ENCODE assay signal across 22 mouse cellular contexts in genomic region chr14:33212271-33212957, GRCm38 (mm10). TPM values are rescaled to one million over a fixed set of nuclear protein-coding genes. Genes with fewer than 3 reads are reported as not detected.
DNase-seq lines count a peak whose midpoint lies in the region; ATAC-seq and TF ChIP-seq lines count a peak whose summit lies in the region.
"Had no signal": no experiment of that assay in that cellular context is flagged by ENCODE, and none has a peak within 500 bp of the region (broad histone marks: within the 10 kb centered on the region; RNA-seq: fewer than 3 reads in every experiment).

No protein-coding gene starts in this region.

- no peaks in the 10 kb centered on the region for H3K27me3 ChIP-seq in intestine, postnatal 0 days (replicated peaks; ENCODE audit: control insufficient read depth, insufficient read depth, low read length)
- 0 out of 2 replicates have a peak, but pooled peaks cover 2% of the 10 kb centered on the region for H3K27me3 ChIP-seq in intestine, embryonic 15.5 days (replicated peaks)
- peaks cover 38% of the 10 kb centered on the region for H3K27me3 ChIP-seq in neural tube, embryonic 13.5 days

- 0 out of 2 replicates have a peak, but pooled peaks cover 3% of the 10 kb centered on the region for H3K4me1 ChIP-seq in intestine, postnatal 0 days (replicated peaks; ENCODE audit: control insufficient read depth, insufficient read depth, low read length)
- H3K4me1 ChIP-seq in intestine, embryonic 15.5 days (replicated peaks) = peaks cover 9% of the 10 kb centered on the region
- H3K4me1 ChIP-seq in neural tube, embryonic 13.5 days (replicated peaks) = peaks cover 7% of the 10 kb centered on the region

- H3K4me3 ChIP-seq in intestine, postnatal 0 days (ENCODE audit: low read depth, low read length) = no peak overlapping the region
- no peak overlapping the region for H3K4me3 ChIP-seq in intestine, embryonic 15.5 days (replicated peaks)
- H3K4me3 ChIP-seq in neural tube, embryonic 13.5 days = no peak overlapping the region
- H3K4me3 ChIP-seq: embryonic facial prominence, embryonic 10.5 days; forebrain, embryonic 12.5 days; heart, embryonic 15.5 days; liver, embryonic 12.5 days had no signal

- 32% methylated on average over 5 of the region's 5 CpGs for WGBS in intestine, postnatal 0 days
- 52% methylated on average over 5 of the region's 5 CpGs for WGBS in intestine, embryonic 15.5 days
- WGBS in neural tube, embryonic 13.5 days = 53% methylated on average over 5 of the region's 5 CpGs
- WGBS in large intestine, adult 2 months = 20% methylated on average over 5 of the region's 5 CpGs

- no peak overlapping the region for H3K27ac ChIP-seq in intestine, postnatal 0 days (ENCODE audit: low read depth, low read length)
- no peak overlapping the region for H3K27ac ChIP-seq in intestine, embryonic 15.5 days
- H3K27ac ChIP-seq in neural tube, embryonic 13.5 days (replicated peaks) = no peak overlapping the region
- H3K27ac ChIP-seq: embryonic facial prominence, embryonic 10.5 days; forebrain, embryonic 12.5 days; heart, embryonic 15.5 days; hindbrain, embryonic 14.5 days; liver, embryonic 12.5 days had no signal

- no peaks in the 10 kb centered on the region for H3K36me3 ChIP-seq in intestine, postnatal 0 days (ENCODE audit: control insufficient read depth, insufficient read depth)
- no peaks in the 10 kb centered on the region for H3K36me3 ChIP-seq in intestine, embryonic 15.5 days
- H3K36me3 ChIP-seq in neural tube, embryonic 13.5 days = no peaks in the 10 kb centered on the region
- H3K36me3 ChIP-seq: embryonic facial prominence, embryonic 10.5 days; forebrain, embryonic 12.5 days; heart, embryonic 15.5 days; liver, embryonic 12.5 days had no signal

- DNase-seq in neural tube, embryonic 10.5 days (ENCODE audit: extremely low spot score, low spot score) = no peak
- peak; percentile 22 for DNase-seq in NIH3T3 (ENCODE audit: low read depth)
- DNase-seq in large intestine, adult 2 months (ENCODE audit: low read depth, low spot score) = peak; percentile 32
- DNase-seq in c-Kit-positive CD71-positive TER-119-positive erythroid progenitor cells, embryonic 14.5 days (ENCODE audit: low spot score) = no peak
- DNase-seq in cerebellum, adult 18-20 months = no peak
- DNase-seq: adrenal gland, postnatal 25 days; cerebellum, adult 9-11 months; gastrocnemius, postnatal 36 days; heart, postnatal 4 days; layer of hippocampus, postnatal 36 days; lung, adult 18-20 months; lung, postnatal 14 days; thymus, postnatal 25 days had no signal

- TF ChIP-seq CTCF in intestine, postnatal 0 days (IDR thresholded peaks at IDR 0.05; ENCODE audit: low read depth) = peak; percentile 33; the same call in 1 of the 2 replicates

- H3K9ac ChIP-seq in intestine, postnatal 0 days (ENCODE audit: low read depth, low read length) = no peak overlapping the region
- no peak overlapping the region for H3K9ac ChIP-seq in intestine, embryonic 15.5 days
- H3K9ac ChIP-seq in neural tube, embryonic 13.5 days = peak overlapping the region; percentile 6; the same call in 1 of the 2 replicates
- H3K9ac ChIP-seq: forebrain, embryonic 12.5 days; heart, embryonic 15.5 days; hindbrain, embryonic 14.5 days; liver, embryonic 12.5 days had no signal

- H3K9me3 ChIP-seq in intestine, postnatal 0 days (ENCODE audit: control insufficient read depth) = no peaks in the 10 kb centered on the region
- no peaks in the 10 kb centered on the region for H3K9me3 ChIP-seq in intestine, embryonic 15.5 days
- H3K9me3 ChIP-seq in neural tube, embryonic 13.5 days = no peaks in the 10 kb centered on the region
- H3K9me3 ChIP-seq: embryonic facial prominence, embryonic 10.5 days; forebrain, embryonic 12.5 days; heart, embryonic 15.5 days; liver, embryonic 12.5 days had no signal

- no peak for ATAC-seq in intestine, postnatal 0 days
- no peak for ATAC-seq in intestine, embryonic 15.5 days
- no peak for ATAC-seq in neural tube, embryonic 13.5 days (ENCODE audit: low read depth)
- ATAC-seq: liver, embryonic 12.5 days had no signal

- no peak overlapping the region for H3K4me2 ChIP-seq in intestine, postnatal 0 days (replicated peaks; ENCODE audit: low read depth)
- H3K4me2 ChIP-seq in intestine, embryonic 15.5 days (replicated peaks) = no peak overlapping the region
- no peak overlapping the region for H3K4me2 ChIP-seq in neural tube, embryonic 13.5 days
- H3K4me2 ChIP-seq: forebrain, embryonic 12.5 days; heart, embryonic 15.5 days; hindbrain, embryonic 14.5 days; liver, embryonic 12.5 days; midbrain, embryonic 11.5 days had no signal

RNA-seq across cellular contexts. Expression of gene Arhgap22, which starts 1.4 kb away (rescaled TPM):
- 1.9 and 2.9 TPM in 2 replicates for polyA plus RNA-seq in intestine, postnatal 0 days (2015; fragmentation: Nextera tagmentation; extraction: Ambion mirVana)
- 3.9 and 5.3 TPM in 2 replicates for polyA plus RNA-seq in intestine, embryonic 15.5 days (2015; fragmentation: Nextera tagmentation; extraction: Ambion mirVana)
- polyA plus RNA-seq in neural tube, embryonic 13.5 days (2015; fragmentation: Nextera tagmentation; extraction: Ambion mirVana) = 8.1 and 9.2 TPM in 2 replicates
- 2.3 and 2.8 TPM in 2 replicates for polyA plus RNA-seq in large intestine, adult 2 months (2012; rRNA removed)

RNA-seq across cellular contexts. Expression of gene Wdfy4, which starts 27.1 kb away (rescaled TPM):
- polyA plus RNA-seq in intestine, postnatal 0 days (2015; fragmentation: Nextera tagmentation; extraction: Ambion mirVana) = 0.17 and 0.26 TPM in 2 replicates
- 0.46 and 0.85 TPM in 2 replicates for polyA plus RNA-seq in intestine, embryonic 15.5 days (2015; fragmentation: Nextera tagmentation; extraction: Ambion mirVana)
- polyA plus RNA-seq in neural tube, embryonic 13.5 days (2015; fragmentation: Nextera tagmentation; extraction: Ambion mirVana) = 0.08 and 0.11 TPM in 2 replicates
- polyA plus RNA-seq in large intestine, adult 2 months (2012; rRNA removed) = 5.0 and 6.0 TPM in 2 replicates

Comparison
In these comparisons a context has a peak if more than half of its experiments do, and no peak if none do; other contexts are left out.
1. DNase-seq: peak in NIH3T3 (single experiment) and large intestine, adult 2 months (single experiment); none in neural tube, embryonic 10.5 days (single experiment), c-Kit-positive CD71-positive TER-119-positive erythroid progenitor cells, embryonic 14.5 days (single experiment) and cerebellum, adult 18-20 months (0 of 2).